Mouse (Mus musculus): ENCODE measurements around the gene Chchd10. TPM values are rescaled to one million over a fixed set of nuclear protein-coding genes. Genes with fewer than 3 reads are reported as not detected.
"Not testable (repeated sequence)": the region's sequence is repeated elsewhere in the genome, so short reads cannot be mapped to it uniquely, and the experiment has no call there.

The Chchd10 gene
- total RNA-seq (2021), result 100 to 1,000 TPM; 364 to 413 TPM
- long read RNA-seq, experiment 1, transcript Chchd10-201 (4 exons, 939 nt), result major isoform, 200 of 205 reads
- long read RNA-seq, experiment 1, partial matches to known transcripts, result 2 of 205 reads
- long read RNA-seq, experiment 1, other reads (novel, unspliced or antisense), result 1 of 205 reads
- long read RNA-seq, experiment 2, transcript Chchd10-201 (4 exons, 939 nt), result major isoform, 160 of 173 reads
- long read RNA-seq, experiment 2, partial matches to known transcripts, result 8 of 173 reads
- long read RNA-seq, experiment 2, other reads (novel, unspliced or antisense), result 2 of 173 reads

- TF ChIP-seq CTCF (IDR thresholded peaks at IDR 0.05), result no peak
- peak within 1 kb of the TSS; percentile 59 for H3K4me3 ChIP-seq
- intact Hi-C loops (cut with DNase I), result no loop called here
- H3K27ac ChIP-seq, result no peak within 1 kb of the TSS
- no peak for DNase-seq (ENCODE audit: extremely low spot score in 1 of 2, low spot score in 2 of 2)
These were observed at the start of gene Chchd10 for GRCm38 (mm10) chr10:75932891-75933290. Gene Chchd10 (plus strand): TSS chr10:75933130.

GRCm38 (mm10) chr10:75883232-75883552, 49.7 kb upstream of the Chchd10 start:
- DNase-seq (ENCODE audit: extremely low spot score in 1 of 2, low spot score in 2 of 2), result peak; percentile 75 to 80
- peak; percentile 50 for TF ChIP-seq CTCF (IDR thresholded peaks at IDR 0.05)
- intact Hi-C loops (cut with DNase I), result loop anchor here (1.0 kb wide), 1 partner anchor 68 kb away; no protein-coding TSS in a partner anchor
- Histone ChIP-seq H3K27ac (no peak overlapping the region), H3K4me3 (no peak overlapping the region)

DNA sequence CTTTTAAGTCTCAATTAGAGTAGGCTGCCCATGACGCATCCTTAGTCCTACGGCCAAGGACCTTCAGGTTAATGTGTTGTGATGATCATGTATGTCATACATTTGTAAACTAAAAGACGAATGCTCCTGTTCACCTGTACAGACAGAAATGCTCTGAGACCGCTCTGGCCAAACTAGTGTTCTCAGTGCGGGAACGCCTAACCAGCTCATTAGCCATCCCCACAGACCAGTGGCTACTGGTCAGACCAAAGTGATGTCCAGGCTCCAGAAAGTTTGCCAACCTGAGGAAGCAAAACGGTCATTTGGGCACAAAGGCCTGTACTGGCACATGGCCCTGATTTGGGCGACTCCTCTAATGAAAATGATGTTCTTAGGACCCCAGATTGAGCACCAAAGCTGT, 48.2 kb upstream of the Chchd10 start:
- no peak overlapping the region for H3K4me3 ChIP-seq
- DNase-seq (ENCODE audit: extremely low spot score in 1 of 2, low spot score in 2 of 2), result no peak
- H3K27ac ChIP-seq, result no peak overlapping the region
- no peak for TF ChIP-seq CTCF (IDR thresholded peaks at IDR 0.05)
- intact Hi-C loops (cut with DNase I), result no loop called here

- H3K4me3 ChIP-seq; DNase-seq (ENCODE audit: extremely low spot score in 1 of 2, low spot score in 2 of 2); H3K27ac ChIP-seq; intact Hi-C loops (cut with DNase I): not testable (repeated sequence)
These were observed 45.4 kb upstream of the Chchd10 start for GRCm38 (mm10) chr10:75887504-75887903.

DNA sequence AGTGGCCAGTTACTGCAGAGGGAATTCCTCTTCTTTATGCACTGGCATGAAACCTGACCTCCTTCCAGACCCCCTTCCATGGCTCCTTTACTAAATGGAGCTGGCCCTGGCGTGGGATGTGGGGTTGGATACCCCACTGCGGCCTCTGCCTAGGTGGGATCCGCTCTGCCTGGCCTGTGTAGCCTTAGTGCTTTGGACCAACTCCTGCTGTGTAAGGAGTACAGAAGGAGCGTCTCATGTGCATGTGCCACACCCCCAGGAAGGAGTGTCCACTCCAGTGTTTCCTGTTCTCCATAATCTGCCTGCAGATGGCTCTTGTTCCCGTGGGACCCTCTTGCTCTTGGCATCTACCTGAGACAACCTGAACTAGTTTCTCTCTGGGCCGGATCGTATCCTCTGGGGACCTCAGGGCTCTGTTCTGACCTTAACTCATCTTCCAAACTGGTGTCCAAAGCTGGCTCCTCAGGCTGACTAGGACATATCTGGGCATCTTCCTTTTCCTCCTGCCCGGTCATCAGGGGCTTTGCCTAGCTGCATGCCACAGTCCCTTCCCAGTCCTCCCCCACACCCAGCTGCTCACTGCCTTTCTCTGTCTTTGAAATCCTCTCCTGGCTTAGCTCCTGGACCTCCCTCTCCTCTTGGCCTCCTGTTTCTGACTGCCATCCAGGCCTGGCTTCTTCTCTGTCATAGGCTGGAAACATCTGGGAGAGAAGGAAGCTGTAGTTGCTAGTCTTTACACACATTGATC, 43.4 kb upstream of the Chchd10 start:
- DNase-seq (ENCODE audit: extremely low spot score in 1 of 2, low spot score in 2 of 2), result no peak
- no peak overlapping the region for H3K4me3 ChIP-seq
- TF ChIP-seq CTCF (IDR thresholded peaks at IDR 0.05), result no peak
- intact Hi-C loops (cut with DNase I), result no loop called here
- H3K27ac ChIP-seq, result no peak overlapping the region

DNA sequence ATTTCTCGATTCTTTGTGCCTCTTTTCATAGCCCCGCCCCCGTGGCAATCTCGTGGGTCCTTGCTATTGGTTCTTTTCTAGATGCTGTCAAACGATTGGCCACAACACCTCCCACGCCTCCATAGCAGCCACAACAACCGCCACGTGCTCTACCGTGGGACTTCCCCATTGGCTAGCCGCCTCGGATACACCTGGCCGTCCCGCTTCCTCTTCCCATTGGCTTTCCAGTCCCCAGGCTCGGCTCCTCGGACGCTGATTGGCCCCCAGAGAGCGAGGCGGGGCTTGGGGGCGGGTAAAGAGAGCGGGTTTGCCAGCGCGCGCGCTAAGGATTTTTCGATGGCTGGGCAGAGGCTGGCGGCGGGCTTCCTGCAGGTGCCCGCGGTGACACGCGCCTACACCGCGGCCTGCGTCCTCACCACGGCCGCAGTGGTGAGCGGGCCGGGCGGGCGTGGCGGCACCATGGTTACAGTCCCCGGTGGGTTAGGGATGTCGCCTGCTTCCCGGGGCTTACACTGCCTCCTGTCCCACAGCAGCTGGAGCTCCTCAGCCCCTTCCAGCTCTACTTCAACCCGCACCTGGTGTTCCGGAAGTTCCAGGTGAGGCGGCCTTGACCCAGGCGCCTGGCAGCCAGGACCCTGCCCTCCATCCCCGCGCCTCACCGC, 39.7 kb upstream of the Chchd10 start, which contains the start of gene Derl3:
Derl3 (plus strand) TSS at position 325 of the 662 bp plus-strand sequence.
- H3K4me3 ChIP-seq, result peak within 1 kb of the TSS; percentile 55
- intact Hi-C loops (cut with DNase I), result no loop called here
- DNase-seq (ENCODE audit: extremely low spot score in 1 of 2, low spot score in 2 of 2), result peak; percentile 94
- peak within 1 kb of the TSS; percentile 28; the same call in 1 of the 2 replicates for H3K27ac ChIP-seq
- TF ChIP-seq CTCF (IDR thresholded peaks at IDR 0.05), result no peak

GRCm38 (mm10) chr10:75894601-75895000, 38.3 kb upstream of the Chchd10 start:
- no peak for TF ChIP-seq CTCF (IDR thresholded peaks at IDR 0.05)
- DNase-seq (ENCODE audit: extremely low spot score in 1 of 2, low spot score in 2 of 2), result no peak
- H3K4me3 ChIP-seq, result no peak overlapping the region
- no peak overlapping the region for H3K27ac ChIP-seq
- intact Hi-C loops (cut with DNase I), result no loop called here

DNA sequence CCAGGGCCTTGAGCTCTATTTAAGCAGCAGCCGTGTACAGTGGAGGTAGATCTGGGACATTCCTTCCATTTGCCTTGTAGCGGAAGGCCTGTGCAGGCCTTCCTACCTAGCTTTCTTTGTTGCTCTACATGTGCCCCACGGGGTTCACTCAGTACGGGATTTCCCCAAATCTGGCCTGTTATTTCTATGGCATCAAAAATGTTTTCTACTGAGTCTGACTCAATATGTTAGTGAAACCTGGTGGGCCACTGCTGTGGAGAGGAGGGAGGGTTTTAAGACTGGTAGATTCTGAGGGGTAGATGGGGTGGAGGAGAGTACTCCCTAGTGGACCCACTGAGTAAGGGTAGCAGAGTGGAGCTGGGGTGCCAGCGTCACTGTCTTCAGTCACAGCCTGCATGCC, 37.2 kb upstream of the Chchd10 start:
- Histone ChIP-seq H3K27ac (peak overlapping the region; percentile 56), H3K4me3 (no peak overlapping the region)
- DNase-seq (ENCODE audit: extremely low spot score in 1 of 2, low spot score in 2 of 2), result no peak
- TF ChIP-seq CTCF (IDR thresholded peaks at IDR 0.05), result no peak
- intact Hi-C loops (cut with DNase I), result loop anchor here (5.0 kb wide), 1 partner anchor 42 kb away; the partner anchor contains the start of gene Mmp11

DNA sequence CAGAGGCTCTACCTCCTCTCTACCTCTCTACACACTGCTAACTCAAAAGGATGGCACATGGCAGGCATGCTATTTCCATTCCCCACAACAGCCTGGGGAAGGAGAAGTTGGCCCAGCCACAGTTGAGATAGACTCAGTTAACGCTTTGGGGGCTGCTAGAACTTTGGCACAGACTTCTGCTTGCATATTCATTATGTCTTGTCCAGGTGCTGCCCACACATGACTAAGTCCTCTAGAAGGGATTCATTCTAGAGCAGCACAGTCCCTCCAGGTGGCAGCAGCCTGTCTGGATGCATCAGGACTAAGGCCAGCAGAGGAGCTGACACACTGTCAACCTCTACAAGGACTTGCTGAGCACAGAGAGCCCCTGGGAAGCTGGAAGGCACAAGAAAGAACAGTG, 36.7 kb upstream of the Chchd10 start:
- TF ChIP-seq CTCF (IDR thresholded peaks at IDR 0.05), result no peak; the same call in none of the 2 replicates
- DNase-seq (ENCODE audit: extremely low spot score in 1 of 2, low spot score in 2 of 2), result peak in 1 of 2 experiments; percentile 44
- H3K27ac ChIP-seq, result peak overlapping the region; percentile 63
- intact Hi-C loops (cut with DNase I), result loop anchor here (5.0 kb wide), 1 partner anchor 41 kb away; the partner anchor contains the start of gene Mmp11
- H3K4me3 ChIP-seq, result no peak overlapping the region

DNA sequence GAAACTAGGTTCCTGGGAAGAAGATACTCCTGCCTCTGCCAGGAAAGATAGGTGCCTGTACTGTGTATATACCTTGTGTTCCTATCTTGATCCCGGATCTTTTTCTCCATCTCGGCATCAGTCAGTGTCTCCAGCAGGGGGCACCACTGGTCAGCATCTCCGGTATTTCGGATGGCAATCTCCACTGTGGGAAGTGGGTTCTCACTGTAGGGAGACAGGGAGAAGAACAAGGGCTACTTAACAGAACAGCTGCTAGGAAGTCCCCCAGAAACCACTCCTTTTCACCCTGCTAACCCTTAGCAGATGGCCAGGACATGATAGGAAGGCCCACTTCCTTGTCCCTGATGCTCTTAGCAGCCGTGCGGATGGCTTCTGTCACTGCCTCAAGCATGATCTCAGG, 35.6 kb upstream of the Chchd10 start:
- no peak overlapping the region for H3K4me3 ChIP-seq
- peak; percentile 78 for TF ChIP-seq CTCF (IDR thresholded peaks at IDR 0.05)
- no peak overlapping the region for H3K27ac ChIP-seq
- peak; percentile 66 to 71 for DNase-seq (ENCODE audit: extremely low spot score in 1 of 2, low spot score in 2 of 2)
- intact Hi-C loops (cut with DNase I), result loop anchor here (1.0 to 5.0 kb wide), 3 partner anchors 24 to 54 kb away; partner anchors contain the start of genes Mmp11 and Smarcb1

DNA sequence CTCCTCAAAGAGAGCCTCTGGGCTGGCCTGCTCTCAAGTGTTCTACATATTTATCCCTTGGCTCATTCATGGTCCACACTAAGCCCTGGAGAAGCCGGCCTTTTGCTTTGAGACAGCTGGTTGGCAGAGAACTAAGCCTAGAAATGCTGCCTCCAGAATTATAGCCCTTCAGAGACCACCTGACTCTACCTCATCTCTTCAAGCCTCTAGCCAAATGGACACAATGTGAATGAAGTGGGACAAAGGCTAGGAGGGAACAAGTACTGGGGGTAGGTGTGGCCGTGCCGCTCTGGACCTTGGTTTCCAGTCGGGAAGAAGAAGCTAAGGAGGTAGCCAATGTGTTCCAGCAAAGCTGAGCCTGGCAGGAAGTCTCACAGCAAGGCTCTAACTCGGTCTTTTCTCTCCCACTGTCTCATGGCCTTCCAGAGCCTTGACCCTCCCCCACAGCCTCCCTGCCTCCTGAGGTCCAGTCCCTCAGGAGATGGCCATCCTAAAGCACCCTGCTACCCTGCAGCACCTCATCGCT, 34.8 kb upstream of the Chchd10 start:
- no peak for TF ChIP-seq CTCF (IDR thresholded peaks at IDR 0.05)
- Histone ChIP-seq H3K4me3 (no peak overlapping the region), H3K27ac (peak overlapping the region; percentile 45; the same call in 1 of the 2 replicates)
- no peak for DNase-seq (ENCODE audit: extremely low spot score in 1 of 2, low spot score in 2 of 2)
- intact Hi-C loops (cut with DNase I), result loop anchor here (5.0 kb wide), 1 partner anchor 39 kb away; the partner anchor contains the start of gene Mmp11
